Mouse (Mus musculus) midbrain, embryonic 13.5 days (tissue): Measurements from ENCODE around the gene Ptges3. TPM values are rescaled to one million over a fixed set of nuclear protein-coding genes. Genes with fewer than 3 reads are reported as not detected.

Experiments
- ATAC-seq: fragments of 200-750 bp; cut with Nextera tagmentation; 2 replicates; pipeline ENCODE4 v1.8.0; 2017; ENCODE audit warnings: mild to moderate bottlenecking, moderate TSS enrichment, moderate library complexity
- H3K27ac ChIP-seq: fragments of 300-500 bp; sonication (generic); 2 replicates; pipeline ENCODE4 v1.5.1; 2015; ENCODE audit warnings: inconsistent platforms, mild to moderate bottlenecking, moderate library complexity
- H3K27me3 ChIP-seq: fragments of 300-500 bp; sonication (generic); 2 replicates; pipeline ENCODE4 v1.6.1; 2015; ENCODE audit warnings: mild to moderate bottlenecking, inconsistent platforms
- H3K36me3 ChIP-seq: fragments of 300-500 bp; sonication (generic); 2 replicates; pipeline ENCODE4 v1.6.1; 2015; ENCODE audit warnings: mild to moderate bottlenecking, inconsistent platforms
- H3K4me1 ChIP-seq: fragments of 300-500 bp; sonication (generic); replicated peaks from 2 replicates; pipeline ENCODE4 v1.6.1; 2015; ENCODE audit warnings: inconsistent platforms
- H3K4me2 ChIP-seq: fragments of 300-500 bp; sonication (generic); replicated peaks from 2 replicates; pipeline ENCODE4 v1.6.1; 2015; ENCODE audit warnings: moderate library complexity, mild to moderate bottlenecking, inconsistent platforms
- H3K4me3 ChIP-seq: fragments of 300-500 bp; sonication (generic); replicated peaks from 2 replicates; pipeline ENCODE4 v1.5.1; 2015; ENCODE audit warnings: mild to moderate bottlenecking, inconsistent platforms
- H3K9ac ChIP-seq: fragments of 300-500 bp; sonication (generic); replicated peaks from 2 replicates; pipeline ENCODE4 v1.6.1; 2015; ENCODE audit warnings: mild to moderate bottlenecking, inconsistent platforms
- H3K9me3 ChIP-seq: fragments of 300-500 bp; sonication (generic); 2 replicates; pipeline ENCODE4 v1.6.1; 2016; ENCODE audit warnings: mild to moderate bottlenecking, inconsistent platforms
- WGBS: fragments of 180-500 bp; shearing (Covaris S2); methylation state at CpG from one replicate; pipeline ENCODE4 v1.1.7; 2015; 5-methylcytosine and 5-hydroxymethylcytosine counted together
- polyA plus RNA-seq: library from polyadenylated mRNA; unstranded; fragments of >200 nt; fragmentation: Nextera tagmentation; extraction: Ambion mirVana; gene quantifications from 2 replicates; pipeline ENCODE4 v1.2.1, GENCODE M21; 2015

Ptges3 gene
- polyA plus RNA-seq: 443 and 496 TPM in 2 replicates

DNA sequence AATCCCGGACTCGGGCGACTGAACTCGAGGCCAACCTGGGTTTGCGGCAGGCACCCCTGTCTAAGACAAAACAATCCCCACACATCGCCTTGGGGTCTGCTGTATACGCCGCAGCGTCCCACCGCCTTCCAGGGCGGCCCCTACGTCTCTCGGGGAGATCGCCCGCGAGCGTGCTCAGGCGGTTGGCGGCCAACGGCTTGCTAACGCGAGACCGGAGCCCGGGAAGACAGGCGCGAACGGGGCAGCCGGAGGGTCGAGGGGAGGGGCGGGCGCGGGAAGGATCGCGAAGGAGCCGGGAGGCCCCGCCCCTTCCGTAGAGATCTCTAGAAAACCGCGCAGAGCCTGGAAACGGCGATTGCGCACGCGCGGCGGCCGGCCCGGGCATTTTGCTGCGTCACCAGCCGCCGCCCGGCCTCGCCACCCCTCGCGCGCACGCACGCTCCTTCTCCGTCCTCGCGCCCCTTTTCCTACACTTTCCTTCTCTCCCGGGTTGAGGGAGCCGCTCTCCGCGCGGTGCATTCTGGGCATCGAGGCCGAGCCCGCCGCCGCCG lies at the start of gene Ptges3:
Gene Ptges3, plus strand, starts transcription at position 354 of the 551 bp plus-strand sequence.
- ATAC-seq: peak; percentile 93
- Histone ChIP-seq H3K4me3 (peak within 1 kb of the TSS; percentile 91), H3K9ac (peak within 1 kb of the TSS; percentile 93), H3K27me3 (no peaks in the 10 kb centered on the region), H3K27ac (peak within 1 kb of the TSS; percentile 99), H3K4me1 (peaks cover 35% of the 10 kb centered on the region), H3K4me2 (peak within 1 kb of the TSS; percentile 88), H3K9me3 (no peaks in the 10 kb centered on the region), H3K36me3 (peaks cover under 1% of the 10 kb centered on the region; the same call in 1 of the 2 replicates)
- WGBS: under 1% methylated on average over 63 of the region's 72 CpGs

DNA sequence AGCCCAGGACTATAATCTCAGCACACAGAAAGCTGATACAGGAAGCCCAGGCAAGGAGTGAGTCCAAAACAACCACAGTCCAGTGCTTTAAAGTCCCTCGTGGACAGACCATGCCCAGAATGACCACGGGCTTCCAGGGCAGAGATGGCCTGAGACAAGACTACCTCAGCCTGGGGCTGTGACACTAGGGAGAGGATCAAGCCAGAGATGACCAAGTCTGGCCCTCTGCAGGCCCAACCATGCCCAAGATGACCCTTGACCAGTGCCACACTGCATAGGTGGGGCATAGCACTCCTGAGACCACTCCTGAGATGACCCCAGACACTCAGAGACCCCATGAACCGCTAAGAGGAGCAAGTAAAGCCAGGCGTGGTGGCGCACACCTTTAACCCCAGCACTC lies 49.0 kb upstream of the Ptges3 start:
- ATAC-seq: no peak
- 88% methylated on average over 5 of the region's 5 CpGs for WGBS
- Histone ChIP-seq H3K9ac (no peak overlapping the region), H3K9me3 (no peaks in the 10 kb centered on the region), H3K36me3 (no peaks in the 10 kb centered on the region), H3K4me1 (no peaks in the 10 kb centered on the region), H3K4me3 (no peak overlapping the region), H3K27ac (no peak overlapping the region), H3K4me2 (no peak overlapping the region), H3K27me3 (no peaks in the 10 kb centered on the region)

DNA sequence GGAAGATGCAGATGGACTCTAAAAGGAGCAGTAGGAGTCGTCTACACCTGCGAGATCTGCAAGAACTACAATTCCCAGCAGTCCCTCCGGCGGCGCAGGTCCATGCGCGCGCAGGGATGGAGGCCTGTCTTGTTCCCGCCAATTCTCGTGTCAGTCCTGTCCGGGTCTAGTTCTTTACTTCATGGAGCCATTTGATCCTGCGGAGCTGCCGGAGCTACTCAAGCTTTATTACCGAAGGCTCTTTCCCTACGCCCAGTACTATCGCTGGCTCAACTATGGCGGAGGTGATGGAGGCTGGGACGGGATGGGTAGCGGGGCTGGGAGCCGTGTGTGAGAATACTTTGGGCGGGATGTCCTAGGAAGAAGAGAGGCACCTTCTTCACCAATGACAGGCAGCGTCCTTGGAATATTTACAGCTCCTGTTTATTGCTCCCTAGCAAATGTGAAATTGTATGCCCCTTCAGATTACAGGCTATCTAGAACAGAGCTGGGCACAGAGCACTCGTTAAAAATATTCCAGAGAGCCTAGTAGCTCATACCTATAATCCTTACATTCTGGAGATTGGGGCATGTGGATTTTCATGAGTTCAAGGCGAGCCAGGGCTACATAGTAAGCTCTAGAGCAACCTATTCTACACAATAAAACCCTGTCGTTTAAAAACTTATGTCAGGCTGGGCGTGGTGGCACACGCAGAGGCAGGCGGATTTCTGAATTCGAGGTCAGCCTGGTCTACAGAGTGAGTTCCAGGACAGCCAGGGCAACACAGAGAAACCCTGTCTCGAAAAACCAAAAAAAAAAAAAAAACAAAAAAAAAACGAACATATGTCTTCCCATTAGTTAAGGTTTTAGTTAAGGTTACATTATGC lies 43.5 kb upstream of the Ptges3 start, which contains the start of gene Prim1:
Gene Prim1, plus strand, starts transcription at position 101 of the 867 bp plus-strand sequence.
- WGBS: 7% methylated on average over 31 of the region's 31 CpGs

DNA sequence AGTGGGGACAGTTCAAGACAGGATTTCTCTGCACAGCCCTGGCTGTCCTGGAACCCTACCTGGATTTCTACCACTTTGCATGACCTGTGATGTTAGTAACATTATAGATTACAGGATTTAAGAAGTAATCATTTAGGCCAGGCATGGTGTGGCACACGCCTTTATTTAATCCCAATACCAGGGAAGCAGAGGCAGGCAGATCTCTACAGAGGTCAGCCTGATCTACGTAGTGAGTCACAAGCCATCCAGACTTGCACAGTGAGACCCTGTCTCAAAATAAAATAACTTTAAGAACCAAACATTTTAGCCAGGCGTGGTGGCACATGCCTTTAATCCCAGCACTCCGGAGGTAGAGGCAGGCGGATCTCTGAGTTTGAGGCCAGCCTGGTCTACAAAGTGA lies 36.6 kb upstream of the Ptges3 start:
- Histone ChIP-seq H3K36me3 (peaks cover 51% of the 10 kb centered on the region), H3K27me3 (no peaks in the 10 kb centered on the region), H3K27ac (no peak overlapping the region), H3K4me3 (no peak overlapping the region), H3K9me3 (no peaks in the 10 kb centered on the region), H3K4me1 (no peaks in the 10 kb centered on the region), H3K9ac (no peak overlapping the region), H3K4me2 (no peak overlapping the region)
- ATAC-seq: no peak
- 95% methylated on average over 5 of the region's 5 CpGs for WGBS

More for the DNA sequence above, 43.5 kb upstream of the Ptges3 start, which contains the start of gene Prim1:
- Histone ChIP-seq H3K36me3 (peaks cover 7% of the 10 kb centered on the region), H3K4me3 (peak within 1 kb of the TSS; percentile 70), H3K27me3 (no peaks in the 10 kb centered on the region), H3K27ac (no peak within 1 kb of the TSS), H3K9me3 (no peaks in the 10 kb centered on the region), H3K4me1 (peaks cover 6% of the 10 kb centered on the region; the same call in 1 of the 2 replicates), H3K9ac (peak within 1 kb of the TSS; percentile 73), H3K4me2 (peak within 1 kb of the TSS; percentile 74)
- ATAC-seq: peak; percentile 97

DNA sequence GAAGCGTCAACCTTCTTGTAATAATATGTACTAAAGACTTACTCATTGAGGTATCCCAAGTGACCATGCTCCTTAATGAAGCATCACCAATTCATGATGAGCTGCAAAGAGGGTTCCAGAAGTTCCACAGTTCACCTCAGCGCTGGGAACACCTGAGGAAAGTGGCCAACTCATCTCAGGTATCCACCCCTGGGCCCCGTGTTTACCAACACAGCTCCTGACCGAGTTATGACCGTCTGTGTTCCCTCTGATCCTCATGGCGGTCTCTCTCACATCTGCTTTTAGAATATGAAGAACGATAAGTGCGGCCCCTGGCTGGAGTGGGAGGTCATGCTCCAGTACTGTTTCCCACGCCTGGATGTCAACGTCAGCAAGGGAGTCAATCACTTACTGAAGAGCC lies 35.3 kb upstream of the Ptges3 start:
- ATAC-seq: no peak

DNA sequence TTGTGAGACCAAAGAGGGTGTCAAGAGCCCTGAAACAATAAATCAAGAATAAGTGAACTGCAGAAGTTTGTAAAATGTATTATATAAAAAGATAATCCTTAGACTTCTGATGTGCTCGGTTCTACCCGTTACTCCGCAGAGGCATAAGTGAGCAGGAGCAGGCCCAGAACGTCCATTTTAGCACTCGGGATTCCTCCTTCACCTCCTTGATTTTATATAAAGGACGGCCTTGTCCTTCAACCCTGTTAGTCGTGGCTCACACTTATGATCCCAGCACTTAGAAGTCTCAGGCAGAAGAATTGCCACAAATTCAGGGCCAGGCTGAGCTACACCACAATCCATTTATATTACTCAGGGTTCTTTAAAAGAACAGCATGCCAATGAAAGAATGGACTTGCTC lies 28.8 kb upstream of the Ptges3 start:
- Histone ChIP-seq H3K4me2 (no peak overlapping the region), H3K4me1 (peaks cover 5% of the 10 kb centered on the region), H3K36me3 (peaks cover 40% of the 10 kb centered on the region), H3K9ac (no peak overlapping the region), H3K9me3 (no peaks in the 10 kb centered on the region), H3K4me3 (no peak overlapping the region), H3K27me3 (no peaks in the 10 kb centered on the region), H3K27ac (no peak overlapping the region)
- 85% methylated on average over 7 of the region's 7 CpGs for WGBS
- no peak for ATAC-seq

More for the DNA sequence above, 35.3 kb upstream of the Ptges3 start:
- no peaks in the 10 kb centered on the region for H3K27me3 ChIP-seq
- 95% methylated on average over 10 of the region's 10 CpGs for WGBS
- H3K9ac ChIP-seq: no peak overlapping the region
- H3K4me2 ChIP-seq: no peak overlapping the region
- H3K27ac ChIP-seq: no peak overlapping the region
- H3K4me1 ChIP-seq: no peaks in the 10 kb centered on the region
- no peak overlapping the region for H3K4me3 ChIP-seq
- H3K9me3 ChIP-seq: no peaks in the 10 kb centered on the region
- H3K36me3 ChIP-seq: peaks cover 59% of the 10 kb centered on the region

DNA sequence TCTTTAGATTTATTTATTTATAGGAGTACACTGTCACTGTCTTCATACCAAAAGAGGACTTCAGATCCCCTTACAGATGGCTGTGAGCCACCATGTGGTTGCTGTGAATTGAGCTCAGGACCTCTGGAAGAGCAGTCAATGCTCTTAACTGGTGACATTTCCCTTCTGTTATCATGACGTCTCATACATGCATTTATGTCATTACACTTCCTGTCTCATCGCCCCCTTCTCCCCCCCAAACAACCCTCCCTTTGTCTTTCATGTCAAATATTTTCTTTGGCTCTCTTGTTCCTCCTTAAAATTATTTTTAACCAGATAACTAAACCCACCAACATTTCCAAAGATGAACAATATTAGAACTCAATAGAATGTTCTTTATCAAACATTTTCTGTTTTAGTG lies 27.9 kb upstream of the Ptges3 start:
- WGBS: 87% methylated on average over 2 of the region's 2 CpGs
- peaks cover 6% of the 10 kb centered on the region for H3K4me1 ChIP-seq
- H3K27me3 ChIP-seq: no peaks in the 10 kb centered on the region
- no peak for ATAC-seq
- no peak overlapping the region for H3K9ac ChIP-seq
- no peak overlapping the region for H3K4me3 ChIP-seq
- no peaks in the 10 kb centered on the region for H3K9me3 ChIP-seq
- no peak overlapping the region for H3K4me2 ChIP-seq
- no peak overlapping the region for H3K27ac ChIP-seq
- H3K36me3 ChIP-seq: peaks cover 35% of the 10 kb centered on the region

DNA sequence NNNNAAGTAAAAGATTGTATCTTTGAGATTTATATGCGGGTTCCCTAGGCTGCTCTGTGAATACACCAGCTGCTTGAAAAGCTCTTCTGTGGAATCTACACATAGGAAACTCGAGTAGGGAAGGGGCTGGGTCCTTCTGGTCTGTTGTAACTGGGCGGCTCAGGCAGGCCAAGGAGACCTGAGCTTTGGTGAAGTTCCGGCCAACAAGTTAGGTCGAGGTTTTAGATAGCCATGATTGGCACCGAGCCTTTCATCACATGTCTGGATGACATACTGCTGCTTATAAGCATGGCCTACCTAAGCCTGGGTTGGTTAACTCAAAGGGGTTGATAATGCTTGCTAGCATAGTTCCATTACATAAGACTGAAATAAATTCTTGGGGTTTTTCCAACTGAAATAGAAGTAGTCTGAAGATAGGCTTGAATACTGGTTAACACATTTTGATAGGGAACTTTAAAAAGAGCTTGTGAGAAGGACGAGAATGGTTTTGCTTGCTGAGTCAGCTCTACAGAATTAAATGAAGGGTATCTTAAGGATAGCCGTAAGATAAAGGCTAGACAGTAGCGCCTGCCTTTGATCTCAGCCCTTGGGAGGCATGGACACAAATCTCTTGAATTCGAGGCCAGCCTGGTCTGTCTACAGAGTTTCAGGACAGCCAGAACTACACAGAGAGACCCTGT lies 21.9 kb upstream of the Ptges3 start:
- no peaks in the 10 kb centered on the region for H3K9me3 ChIP-seq
- H3K9ac ChIP-seq: peak overlapping the region; percentile 97
- no peak for ATAC-seq
- peak overlapping the region; percentile 86 for H3K4me3 ChIP-seq
- peaks cover 31% of the 10 kb centered on the region for H3K36me3 ChIP-seq
- 4% methylated on average over 10 of the region's 10 CpGs for WGBS
- peak overlapping the region; percentile 95; the same call in 1 of the 2 replicates for H3K27ac ChIP-seq
- H3K4me2 ChIP-seq: peak overlapping the region; percentile 90
- peaks cover 37% of the 10 kb centered on the region for H3K4me1 ChIP-seq
- H3K27me3 ChIP-seq: no peaks in the 10 kb centered on the region

DNA sequence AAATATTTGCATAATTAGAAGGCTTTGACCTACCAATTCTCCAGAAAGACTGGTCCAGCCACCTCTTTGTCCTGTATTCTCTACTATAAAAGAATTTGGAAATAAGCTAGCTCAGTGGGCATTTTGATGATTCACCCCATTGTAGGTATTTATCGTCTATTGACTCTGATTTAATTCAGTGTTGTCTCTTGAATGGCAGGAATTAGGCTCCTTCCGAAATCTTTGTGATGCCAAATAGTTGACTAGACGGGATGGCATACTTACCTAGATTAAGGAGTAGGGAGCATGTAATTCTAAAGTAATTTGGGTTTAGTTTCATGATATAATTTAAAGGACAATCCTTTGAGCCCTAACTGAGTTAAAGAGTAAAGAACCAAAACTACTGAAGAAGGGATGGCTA lies 20.8 kb upstream of the Ptges3 start:
- Histone ChIP-seq H3K9ac (peak overlapping the region; percentile 40), H3K9me3 (no peaks in the 10 kb centered on the region)
- WGBS: 51% methylated on average over 3 of the region's 3 CpGs

DNA sequence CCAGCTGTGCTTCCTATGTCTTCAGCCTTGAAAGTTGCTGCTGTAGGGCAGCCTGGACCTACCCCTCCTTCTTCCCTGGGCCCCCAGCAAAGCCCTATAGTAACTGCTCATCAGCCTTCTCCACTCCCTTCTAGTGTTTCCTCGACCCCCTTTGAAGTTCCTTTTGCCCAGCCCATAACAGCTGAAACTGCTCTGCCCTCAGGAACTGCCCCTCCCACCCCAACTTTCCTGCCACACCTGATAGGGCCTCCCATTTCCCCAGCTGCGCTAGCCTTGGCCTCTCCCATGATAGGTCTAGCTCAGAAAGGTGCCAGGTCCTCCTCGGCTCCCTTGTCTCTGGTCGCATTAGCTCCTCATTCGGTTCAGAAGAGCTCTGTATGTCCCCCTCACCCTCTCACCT lies 19.6 kb upstream of the Ptges3 start:
- WGBS: 79% methylated on average over 5 of the region's 5 CpGs
- H3K9ac ChIP-seq: 0 out of 2 replicates have a peak overlapping the region, but pooled peaks have one; percentile 0
- ATAC-seq: no peak

More for the DNA sequence above, 20.8 kb upstream of the Ptges3 start:
- ATAC-seq: no peak
- no peaks in the 10 kb centered on the region for H3K27me3 ChIP-seq
- H3K36me3 ChIP-seq: peaks cover 35% of the 10 kb centered on the region
- peak overlapping the region; percentile 13 for H3K4me3 ChIP-seq
- no peak overlapping the region for H3K27ac ChIP-seq
- peaks cover 37% of the 10 kb centered on the region for H3K4me1 ChIP-seq
- peak overlapping the region; percentile 32 for H3K4me2 ChIP-seq

DNA sequence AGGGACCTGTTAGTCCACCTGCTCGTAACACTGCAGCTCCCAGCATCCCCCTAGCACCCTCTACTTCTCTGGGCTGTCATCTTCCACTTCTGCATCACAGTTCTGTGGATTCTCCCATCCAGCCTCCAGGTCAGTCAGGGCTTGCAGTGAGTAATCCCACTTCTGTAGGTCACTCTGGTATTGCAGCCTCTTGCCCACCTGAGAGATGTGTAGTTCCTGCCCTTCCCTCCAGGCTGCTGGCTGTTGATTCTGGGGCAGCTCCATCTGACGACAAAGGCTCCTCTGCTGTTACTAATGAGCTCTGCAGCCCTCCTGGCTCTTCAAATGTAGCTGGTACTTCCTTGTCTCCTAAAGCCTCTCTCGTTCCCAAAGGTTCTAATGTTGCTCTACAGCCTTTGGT lies 18.9 kb upstream of the Ptges3 start:
- H3K9ac ChIP-seq: no peak overlapping the region
- peaks cover 48% of the 10 kb centered on the region for H3K4me1 ChIP-seq
- no peaks in the 10 kb centered on the region for H3K9me3 ChIP-seq
- no peaks in the 10 kb centered on the region for H3K27me3 ChIP-seq
- WGBS: 82% methylated on average over 3 of the region's 3 CpGs
- peaks cover 54% of the 10 kb centered on the region for H3K36me3 ChIP-seq
- H3K4me2 ChIP-seq: no peak overlapping the region
- no peak for ATAC-seq
- H3K27ac ChIP-seq: no peak overlapping the region
- no peak overlapping the region for H3K4me3 ChIP-seq

More for the DNA sequence above, 19.6 kb upstream of the Ptges3 start:
- no peaks in the 10 kb centered on the region for H3K9me3 ChIP-seq
- H3K36me3 ChIP-seq: peaks cover 47% of the 10 kb centered on the region
- H3K4me3 ChIP-seq: no peak overlapping the region
- H3K4me1 ChIP-seq: peaks cover 46% of the 10 kb centered on the region
- no peak overlapping the region for H3K27ac ChIP-seq
- H3K27me3 ChIP-seq: no peaks in the 10 kb centered on the region
- no peak overlapping the region for H3K4me2 ChIP-seq

DNA sequence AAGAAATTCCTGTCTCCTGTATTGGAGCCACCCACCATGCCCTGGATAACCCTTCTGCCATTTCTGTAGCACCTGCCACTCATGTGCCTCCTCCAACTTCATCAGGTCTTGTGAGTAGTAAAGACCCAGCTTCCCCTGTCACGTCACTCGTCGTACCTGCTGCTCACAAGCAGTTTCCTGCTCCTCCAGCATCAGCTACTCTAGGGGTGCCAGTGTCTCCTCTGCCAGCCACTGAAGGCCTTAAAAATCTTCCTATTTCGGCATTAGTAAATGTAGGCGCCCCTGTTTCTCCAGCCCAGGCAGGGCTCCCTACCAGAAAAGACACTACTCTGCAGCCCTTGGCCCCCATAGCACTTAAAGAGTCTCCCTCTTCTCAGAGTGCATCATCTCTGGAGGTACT lies 18.5 kb upstream of the Ptges3 start:
- Histone ChIP-seq H3K27me3 (no peaks in the 10 kb centered on the region), H3K27ac (no peak overlapping the region), H3K4me3 (no peak overlapping the region), H3K9me3 (no peaks in the 10 kb centered on the region), H3K9ac (no peak overlapping the region), H3K4me1 (peaks cover 49% of the 10 kb centered on the region), H3K36me3 (peaks cover 58% of the 10 kb centered on the region), H3K4me2 (no peak overlapping the region)
- 97% methylated on average over 5 of the region's 5 CpGs for WGBS
- ATAC-seq: no peak
